Mouse (Mus musculus): ENCODE results near the gene St3gal3.

Gene St3gal3

GRCm38 (mm10) chr4:117890031-117890430 is 244.7 kb downstream of the St3gal3 start:
- DNase-seq: no peak

GRCm38 (mm10) chr4:117889471-117889870 is 245.2 kb downstream of the St3gal3 start:
- no peak for DNase-seq

DNA sequence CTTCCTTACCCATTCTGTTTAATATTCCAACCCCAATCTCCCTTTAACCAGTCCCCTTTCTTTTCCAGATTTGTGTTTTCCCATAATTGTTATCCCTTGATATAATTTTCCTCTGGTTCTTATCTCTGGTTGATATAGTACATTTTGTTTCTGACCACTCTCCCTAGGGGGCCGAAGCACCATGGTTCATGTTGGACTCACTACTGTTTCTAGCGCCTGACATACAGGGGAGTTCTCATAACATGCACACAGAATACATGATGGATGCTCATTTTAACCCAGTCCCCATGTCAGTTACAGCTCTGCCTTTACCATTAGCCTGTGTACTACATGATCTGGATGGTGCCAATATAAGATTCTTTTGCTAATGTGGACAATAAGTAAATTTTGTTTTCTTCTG is 246.8 kb downstream of the St3gal3 start:
- no peak for DNase-seq

GRCm38 (mm10) chr4:117887133-117887532 is 247.6 kb downstream of the St3gal3 start, which contains the start of gene Atp6v0b:
TSS of gene Atp6v0b (minus strand) at chr4:117887333.
- DNase-seq: peak; percentile 98

DNA sequence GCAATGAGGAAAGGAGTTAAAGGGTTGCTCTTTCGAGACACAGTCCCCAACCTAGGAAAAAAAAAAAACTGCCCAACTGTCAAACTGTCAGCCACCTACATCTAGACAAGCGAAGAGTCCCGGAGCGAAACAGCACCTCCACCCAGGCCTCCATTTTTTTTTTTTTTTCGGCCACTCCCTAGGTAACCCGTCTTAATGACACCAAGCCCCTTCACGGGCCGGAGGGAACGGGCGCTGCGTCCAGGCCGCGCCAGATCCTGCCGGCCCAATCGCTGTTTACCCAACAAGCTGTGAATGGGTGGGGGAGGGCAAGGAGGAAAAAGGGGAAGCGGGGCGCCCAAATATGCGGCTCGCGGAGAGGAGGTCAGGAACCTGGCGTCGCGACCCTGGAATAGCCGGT is 248.1 kb downstream of the St3gal3 start:
- peak; percentile 54 for DNase-seq

DNA sequence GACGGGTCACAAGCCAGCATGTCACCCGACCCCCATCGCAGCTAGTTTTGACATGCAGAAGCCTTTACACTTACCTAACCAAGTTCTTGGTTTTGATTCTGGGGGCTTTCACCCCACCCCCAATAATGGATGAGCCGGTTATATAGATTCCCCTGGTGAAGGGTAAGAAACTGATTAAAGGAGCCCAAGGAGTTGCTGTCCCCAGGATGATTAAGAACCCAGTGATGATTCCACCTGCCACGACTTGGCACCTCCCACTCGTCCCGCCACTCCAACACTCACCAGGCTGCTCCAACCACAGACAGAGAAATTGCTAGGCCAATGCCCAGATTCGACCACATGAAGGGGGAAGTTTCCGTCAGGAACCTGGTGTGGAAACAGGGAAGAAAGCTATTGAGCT is 248.7 kb downstream of the St3gal3 start:
- no peak for DNase-seq

- no peak for DNase-seq
Measured at GRCm38 (mm10) chr4:117885093-117885492, 249.6 kb downstream of the St3gal3 start.

- no peak for DNase-seq
Measured at GRCm38 (mm10) chr4:117884146-117884545, 250.6 kb downstream of the St3gal3 start.

DNA sequence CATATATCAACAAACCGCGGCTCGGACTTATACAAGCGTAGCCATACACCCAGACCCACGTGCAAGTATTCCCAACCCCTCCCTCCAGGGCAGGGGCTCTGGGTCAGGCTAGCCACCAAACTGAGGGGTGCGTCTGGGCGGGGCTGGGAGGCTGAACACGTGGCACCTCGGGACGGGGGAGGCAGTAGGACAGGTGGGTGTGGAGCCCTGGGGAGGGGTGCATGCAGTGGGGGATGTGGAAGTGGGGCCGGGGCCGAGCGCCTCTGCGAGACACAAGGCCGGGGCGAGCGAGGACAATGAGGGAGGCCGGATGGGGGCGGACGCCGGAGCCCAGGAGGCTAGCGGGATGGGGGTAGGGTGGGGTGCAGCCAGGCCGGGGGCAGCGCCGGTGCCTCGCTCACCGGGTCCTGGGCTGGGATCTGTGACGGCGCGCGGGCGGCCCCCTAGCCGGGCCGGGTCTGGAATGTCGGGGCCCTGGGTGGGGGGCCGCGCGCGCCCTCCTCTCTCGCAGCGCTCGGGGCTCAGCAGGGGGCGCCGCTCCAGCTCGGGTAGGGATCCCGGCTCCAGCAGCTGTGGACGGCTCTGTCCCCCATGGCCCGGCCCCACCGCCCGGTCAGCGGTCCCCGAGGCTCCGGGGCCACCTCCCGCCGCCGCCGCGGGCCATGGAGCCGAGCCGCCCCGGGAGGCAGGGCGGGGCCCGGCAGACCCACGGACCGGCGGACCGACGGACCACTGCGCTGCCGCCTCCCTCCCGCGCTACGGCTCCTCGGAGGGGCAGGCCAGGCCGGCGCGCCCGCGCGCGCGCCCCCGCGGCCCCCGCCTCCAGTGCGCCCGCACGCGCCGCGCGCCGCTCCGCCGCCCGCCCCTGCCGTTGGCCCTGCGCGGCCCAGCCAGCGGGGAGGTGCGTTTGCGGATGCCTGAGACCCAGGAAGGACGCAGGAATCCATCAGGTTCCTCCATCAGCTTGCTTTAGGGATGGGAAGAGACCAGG is 251.7 kb downstream of the St3gal3 start, which contains the start of gene B4galt2:
TSS of gene B4galt2 (minus strand) at position 787 of the 991 bp plus-strand sequence.
- peak; percentile 79 for DNase-seq
